Mouse (Mus musculus) liver (tissue): ENCODE results near the gene Hspbap1.

ENCODE experiments used
- DNase-seq: peaks from one replicate; pipeline ENCODE4 v3.0.0-alpha.2; 2020; ENCODE audit warnings: mixed read lengths

Hspbap1 gene

DNA sequence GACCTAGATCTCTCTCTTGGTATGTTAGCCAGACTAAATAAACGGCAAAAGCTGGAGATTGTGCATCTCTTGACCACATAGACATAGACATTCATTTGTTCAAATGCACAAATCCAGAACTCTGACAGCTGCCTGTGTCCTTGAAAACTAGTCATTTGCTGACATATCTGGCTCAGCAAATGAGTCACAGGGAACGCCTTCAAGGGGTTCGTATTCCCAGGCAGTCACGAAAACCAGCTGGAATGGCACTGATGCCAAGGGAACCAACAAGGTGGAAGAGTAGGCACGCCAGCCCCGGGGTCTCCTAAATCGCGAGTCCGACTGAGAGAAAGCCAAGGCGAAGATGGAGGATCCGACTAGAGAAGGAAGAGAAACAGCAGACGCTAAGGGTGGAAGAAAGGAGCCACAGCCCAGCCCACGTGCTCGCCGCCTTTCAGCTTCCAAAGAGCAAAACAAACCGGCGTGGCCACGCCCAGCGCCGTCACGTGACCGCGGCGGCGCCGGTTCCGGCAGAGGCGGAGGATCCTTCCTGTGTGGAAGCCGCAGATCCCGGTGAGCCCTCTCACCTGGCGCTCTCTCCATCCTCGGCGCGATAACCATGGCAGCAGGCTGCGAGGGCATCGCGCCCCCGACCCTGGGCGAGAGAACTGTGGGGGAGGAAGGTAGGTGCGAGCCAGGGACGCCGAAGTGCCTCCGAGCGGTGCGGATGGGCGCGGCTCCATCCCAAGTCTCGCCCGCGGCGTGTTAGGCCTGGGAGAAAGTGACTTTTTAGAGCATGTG is at the start of gene Hspbap1:
Gene Hspbap1, plus strand, starts transcription at position 498 of the 780 bp plus-strand sequence.
- DNase-seq = peak; percentile 93

DNA sequence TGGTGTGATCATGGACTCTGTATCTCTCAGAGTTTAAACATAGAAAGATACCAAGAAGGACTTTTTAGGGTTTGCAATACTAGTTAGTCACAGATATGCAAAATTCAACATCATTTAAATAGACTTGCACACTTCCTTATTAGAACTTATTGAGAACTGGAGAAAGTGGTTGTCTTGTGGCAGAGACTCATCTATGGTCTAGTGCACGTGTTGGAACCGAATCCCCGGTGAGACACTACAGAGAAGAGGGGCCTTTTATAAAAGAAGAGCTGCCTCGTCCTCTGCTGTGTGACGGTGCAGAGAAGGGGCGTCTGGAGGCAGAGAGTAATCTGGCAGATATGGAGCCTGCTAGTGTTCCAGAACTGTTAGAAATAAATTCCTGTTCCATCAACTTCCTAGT is 45.6 kb upstream of the Hspbap1 start:
- no peak for DNase-seq

DNA sequence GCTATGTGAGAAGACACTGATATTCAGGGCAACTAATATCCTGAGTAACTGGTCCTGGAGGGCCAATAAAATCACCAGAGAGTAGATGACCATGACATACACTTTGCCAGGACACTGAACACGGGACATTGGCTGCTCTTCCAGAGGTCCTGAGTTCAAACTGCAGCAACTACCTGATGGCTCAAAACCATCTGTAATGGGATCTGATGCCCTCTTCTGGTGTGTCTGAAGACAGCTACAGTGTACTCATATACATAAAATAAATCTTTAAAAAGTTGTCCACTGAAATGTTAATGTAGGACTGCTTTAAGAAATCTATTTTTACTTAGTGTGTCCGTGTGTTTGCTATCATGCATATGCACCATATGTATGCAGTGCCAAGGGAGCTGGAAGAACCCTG is 43.6 kb upstream of the Hspbap1 start:
- no peak for DNase-seq

DNA sequence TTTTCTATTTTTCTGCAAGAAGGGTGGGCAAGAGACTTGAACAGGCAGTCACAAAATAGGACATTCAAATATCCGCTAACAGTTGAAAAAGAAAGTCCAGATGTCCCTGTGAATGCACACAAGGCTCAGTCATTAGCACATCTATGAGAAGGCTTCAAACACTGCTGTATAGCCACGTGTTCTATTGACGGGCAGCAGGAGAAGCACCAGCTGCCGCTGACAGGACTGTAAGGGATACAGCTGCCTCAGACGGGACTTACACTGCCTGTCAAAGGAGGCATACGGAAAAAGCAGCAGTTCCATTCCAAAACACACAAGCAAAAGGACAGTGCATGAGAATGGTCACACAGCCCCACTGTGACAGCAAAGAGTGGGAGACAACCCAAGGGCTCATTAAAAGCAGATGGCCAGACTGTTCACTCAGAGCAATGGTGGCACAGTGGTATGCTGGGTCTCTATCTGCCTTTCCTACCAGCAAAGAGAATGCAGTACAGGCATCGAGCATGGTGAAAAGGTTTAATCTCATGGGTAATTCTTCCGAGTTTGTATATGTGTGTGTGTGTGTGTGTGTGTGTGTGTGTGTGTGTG is 40.9 kb upstream of the Hspbap1 start:
- DNase-seq = no peak

DNA sequence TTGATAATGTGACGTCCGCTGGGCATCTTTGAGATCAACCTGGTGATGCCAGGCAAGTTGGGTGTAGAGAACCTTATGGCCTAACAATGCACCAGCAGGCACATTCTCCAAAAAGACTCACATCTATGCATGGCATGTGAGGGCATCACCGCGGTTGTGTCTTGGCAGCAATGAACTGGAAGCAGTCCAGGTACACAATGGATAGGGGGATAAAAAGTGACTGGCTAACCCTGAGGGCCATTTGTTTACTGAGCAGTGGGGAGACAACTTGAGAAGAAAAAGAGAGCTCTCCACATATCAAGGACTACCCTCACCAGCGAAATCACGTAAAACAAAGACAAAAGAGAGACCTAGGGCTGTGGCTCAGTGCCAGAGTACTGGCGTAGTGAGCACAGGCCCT is 38.1 kb upstream of the Hspbap1 start:
- no peak for DNase-seq

- peak; percentile 84 for DNase-seq
These were observed 36.1 kb upstream of the Hspbap1 start for GRCm38 (mm10) chr16:35734038-35734437.

GRCm38 (mm10) chr16:35738096-35738767 is 31.9 kb upstream of the Hspbap1 start:
- no peak for DNase-seq

DNA sequence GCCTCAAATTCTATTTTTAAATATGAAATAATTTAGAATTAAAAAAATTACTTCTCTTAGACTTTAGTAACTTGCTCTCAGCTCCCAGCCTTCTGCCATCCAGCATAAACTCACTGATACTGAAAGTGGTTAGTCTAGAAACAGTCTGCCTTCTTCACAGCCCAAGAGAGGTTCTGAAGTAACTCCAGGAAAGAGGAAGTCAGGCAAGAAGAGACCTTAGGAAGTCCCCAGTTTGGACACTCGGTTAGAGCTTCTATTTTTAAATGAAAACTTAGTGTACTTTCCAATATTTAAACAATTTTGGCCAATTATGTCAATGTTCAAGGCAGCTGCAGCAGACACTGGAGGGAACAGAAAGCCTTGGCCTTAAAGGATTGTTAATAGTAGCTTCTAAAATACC is 30.6 kb upstream of the Hspbap1 start:
- no peak for DNase-seq

DNA sequence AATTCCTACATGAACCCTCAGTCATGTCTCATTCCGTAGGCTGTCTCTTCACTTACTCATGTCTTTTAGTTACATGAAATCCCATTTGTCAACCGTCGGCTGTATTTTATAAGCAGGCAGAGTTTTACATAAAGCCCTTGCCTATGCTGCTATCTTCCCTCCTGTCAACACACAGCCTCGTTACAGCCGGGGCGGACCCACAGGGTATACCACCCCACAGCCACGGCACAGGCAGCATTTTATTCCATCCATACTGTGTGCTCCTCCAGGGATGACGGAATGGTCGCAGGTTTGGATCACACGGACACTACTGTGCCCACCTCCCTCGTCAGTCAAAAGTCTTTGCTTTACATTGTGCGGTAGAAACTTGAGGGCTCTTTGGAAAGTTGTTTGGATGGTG is 29.8 kb upstream of the Hspbap1 start:
- no peak for DNase-seq

DNA sequence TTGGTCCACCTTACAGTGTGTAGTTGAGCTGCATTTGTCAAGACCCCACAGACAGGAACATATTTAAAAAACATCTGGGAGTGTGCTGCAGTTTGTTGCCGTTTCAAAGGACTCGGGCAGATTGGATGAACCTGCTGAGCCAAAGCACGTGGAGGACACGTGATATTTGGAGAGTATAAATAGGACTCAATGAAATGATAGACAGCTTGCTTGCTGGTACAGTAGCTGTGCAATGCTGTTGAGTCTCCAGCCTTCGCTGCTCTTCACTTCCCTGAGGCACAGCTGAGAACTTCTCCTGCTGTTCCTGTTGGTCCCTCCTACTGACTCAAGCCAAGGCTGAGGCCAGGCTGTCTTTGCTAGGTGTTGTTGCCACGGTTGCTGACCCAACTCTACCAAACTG is 29.2 kb upstream of the Hspbap1 start:
- no peak for DNase-seq

DNA sequence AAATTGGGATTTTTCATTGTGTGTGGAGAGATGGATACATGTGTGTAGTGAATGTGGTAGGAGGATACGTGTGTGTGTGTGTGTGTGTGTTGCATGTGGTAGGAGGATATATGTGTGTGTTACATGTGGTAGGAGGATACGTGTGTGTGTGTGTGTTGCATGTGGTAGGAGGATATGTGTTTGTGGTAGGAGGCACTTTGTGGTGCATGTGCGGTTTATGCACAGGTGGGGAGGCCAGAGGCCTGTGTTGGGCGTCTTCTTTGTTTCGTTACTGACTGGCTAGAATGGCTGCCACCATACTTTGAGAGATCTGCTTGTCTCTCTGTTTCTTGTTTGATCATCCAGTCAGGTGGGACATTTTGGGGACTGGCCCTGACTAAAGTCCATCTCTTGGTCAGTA is 28.6 kb upstream of the Hspbap1 start:
- DNase-seq = no peak

DNA sequence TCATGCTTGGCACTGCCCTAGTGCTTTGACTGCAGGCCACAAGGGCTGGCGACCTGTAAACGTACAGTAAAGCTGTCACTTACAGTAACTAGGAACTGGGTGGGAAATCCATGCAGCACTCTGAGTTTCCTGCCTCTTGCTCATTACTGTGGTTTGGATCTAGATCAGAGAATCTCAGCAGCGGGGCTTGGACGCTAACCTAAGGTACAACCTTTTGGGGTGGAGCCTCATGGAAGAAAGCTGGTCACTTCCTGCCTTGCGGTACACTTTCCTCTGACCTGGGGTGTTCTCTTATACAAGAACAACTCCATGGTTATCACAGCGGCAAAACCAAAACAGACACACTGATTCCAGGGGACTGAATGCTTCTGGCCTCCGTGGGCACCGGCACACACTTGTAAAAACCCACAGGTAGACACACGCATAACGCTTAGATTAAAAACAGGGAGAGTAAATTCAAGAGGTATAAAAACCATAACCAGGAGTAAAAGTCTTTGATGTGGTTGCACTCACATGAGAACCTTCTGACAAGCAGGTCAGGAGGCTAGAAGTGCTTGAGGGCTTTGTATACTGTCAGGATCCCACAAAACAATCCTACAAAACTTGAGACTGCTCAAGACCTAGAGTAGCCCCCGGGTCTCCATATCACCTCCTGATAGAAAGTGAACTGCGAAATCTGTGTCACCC is 27.8 kb upstream of the Hspbap1 start:
- no peak for DNase-seq

GRCm38 (mm10) chr16:35747417-35748236 is 22.5 kb upstream of the Hspbap1 start:
- DNase-seq = no peak

- DNase-seq = no peak
These were observed 22.0 kb upstream of the Hspbap1 start for GRCm38 (mm10) chr16:35748237-35748603.

DNA sequence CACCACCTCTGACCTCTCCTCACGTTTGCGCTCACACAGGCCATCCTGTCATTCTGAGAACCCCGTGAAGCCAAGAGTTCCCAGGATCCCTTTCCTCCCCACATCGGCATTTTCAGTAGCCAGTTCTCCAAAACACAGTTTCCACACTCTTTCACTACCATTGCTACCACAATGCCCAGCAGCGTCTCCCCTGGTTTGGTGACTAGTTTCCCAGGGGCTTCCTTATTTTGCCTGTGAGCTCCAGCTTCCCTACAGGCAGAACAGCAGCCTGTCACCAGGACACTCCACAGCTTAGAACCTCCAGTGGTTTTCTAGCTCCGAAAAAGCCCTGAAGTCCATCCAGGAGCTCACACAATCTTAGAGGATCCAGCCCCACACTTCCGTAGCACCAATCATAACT is 20.8 kb upstream of the Hspbap1 start:
- no peak for DNase-seq

DNA sequence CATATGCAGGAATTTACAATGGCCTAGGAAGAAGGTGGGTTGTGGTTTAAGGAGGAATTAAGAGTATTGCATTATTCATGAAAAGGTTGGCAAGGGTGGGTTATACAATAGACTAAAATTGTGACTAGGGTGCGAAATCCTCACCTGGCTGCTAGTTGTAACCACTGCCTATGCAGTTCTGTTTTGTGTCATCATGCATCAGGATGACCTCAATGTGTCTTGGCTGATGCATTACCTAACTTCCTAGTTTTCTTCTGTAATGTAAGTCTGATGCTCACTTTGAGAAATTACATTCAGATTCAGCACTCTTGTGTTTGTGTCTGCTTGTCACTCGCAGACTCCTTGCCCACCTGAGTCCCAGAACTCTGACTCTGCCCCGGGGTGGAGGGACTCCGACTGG is 18.3 kb upstream of the Hspbap1 start:
- no peak for DNase-seq

- DNase-seq = no peak
These were observed 16.2 kb upstream of the Hspbap1 start for GRCm38 (mm10) chr16:35753926-35754325.

DNA sequence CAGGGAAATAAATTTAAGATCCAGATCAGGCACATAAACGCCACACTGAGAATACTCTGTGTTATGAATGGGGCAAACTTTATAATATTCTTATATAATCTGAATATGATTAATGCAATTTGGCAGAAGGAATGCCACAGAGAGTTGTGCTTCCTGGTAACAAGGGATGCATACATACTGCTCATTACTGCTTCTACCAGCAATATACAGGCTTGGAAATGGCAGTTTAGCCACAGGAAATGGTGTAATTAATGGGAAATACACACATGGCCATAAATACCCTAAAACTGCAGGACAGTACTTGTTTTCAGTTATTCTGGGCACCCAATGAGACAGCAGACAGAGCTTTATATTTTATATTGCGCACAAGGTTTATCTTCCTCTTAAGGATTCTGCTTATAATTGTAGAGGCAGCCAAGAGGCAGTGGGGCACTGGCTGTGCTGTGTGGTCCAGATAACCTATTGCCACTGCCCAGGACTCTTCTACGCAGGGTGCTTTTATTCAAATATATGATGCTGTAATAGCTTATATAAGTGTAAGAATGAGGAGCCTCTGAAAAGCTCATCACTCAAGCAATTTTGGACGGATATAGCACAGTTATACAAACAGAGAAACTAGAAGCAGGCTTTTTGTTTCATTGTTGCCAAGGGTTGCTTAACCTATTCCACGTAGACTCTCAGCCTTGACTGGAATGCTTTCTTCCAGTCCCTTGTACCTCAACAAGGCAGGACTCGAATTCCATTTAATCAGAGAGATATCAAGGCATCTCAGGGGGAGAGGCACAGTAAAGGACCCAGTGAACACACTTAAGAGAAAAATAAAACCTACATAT is 14.5 kb upstream of the Hspbap1 start:
- DNase-seq = peak; percentile 40

DNA sequence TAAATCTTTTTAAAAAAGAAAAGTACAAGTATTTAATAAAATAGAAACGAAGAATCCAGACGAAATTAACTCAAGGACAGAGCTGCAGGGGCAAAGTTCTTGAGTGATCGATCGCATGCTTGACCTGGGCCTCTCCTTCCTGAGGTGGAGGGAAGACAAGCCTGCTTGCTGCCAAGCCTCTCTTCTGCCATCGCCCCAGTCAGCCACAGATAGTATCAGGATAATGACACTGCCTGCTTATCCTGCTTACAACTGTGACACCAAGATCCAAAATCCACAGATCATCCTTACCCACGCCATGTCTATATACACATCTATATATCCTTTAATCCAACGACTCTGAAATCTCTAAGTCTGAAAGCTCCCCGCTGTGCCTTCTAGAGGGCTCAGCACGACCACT is 13.5 kb upstream of the Hspbap1 start:
- no peak for DNase-seq

- no peak for DNase-seq
These were observed 10.8 kb upstream of the Hspbap1 start for GRCm38 (mm10) chr16:35759401-35759800.

- peak; percentile 82 for DNase-seq
These were observed 6.4 kb upstream of the Hspbap1 start for GRCm38 (mm10) chr16:35763590-35764296.
